8 mouse cellular contexts compared by ENCODE assay signal in the genomic region with DNA sequence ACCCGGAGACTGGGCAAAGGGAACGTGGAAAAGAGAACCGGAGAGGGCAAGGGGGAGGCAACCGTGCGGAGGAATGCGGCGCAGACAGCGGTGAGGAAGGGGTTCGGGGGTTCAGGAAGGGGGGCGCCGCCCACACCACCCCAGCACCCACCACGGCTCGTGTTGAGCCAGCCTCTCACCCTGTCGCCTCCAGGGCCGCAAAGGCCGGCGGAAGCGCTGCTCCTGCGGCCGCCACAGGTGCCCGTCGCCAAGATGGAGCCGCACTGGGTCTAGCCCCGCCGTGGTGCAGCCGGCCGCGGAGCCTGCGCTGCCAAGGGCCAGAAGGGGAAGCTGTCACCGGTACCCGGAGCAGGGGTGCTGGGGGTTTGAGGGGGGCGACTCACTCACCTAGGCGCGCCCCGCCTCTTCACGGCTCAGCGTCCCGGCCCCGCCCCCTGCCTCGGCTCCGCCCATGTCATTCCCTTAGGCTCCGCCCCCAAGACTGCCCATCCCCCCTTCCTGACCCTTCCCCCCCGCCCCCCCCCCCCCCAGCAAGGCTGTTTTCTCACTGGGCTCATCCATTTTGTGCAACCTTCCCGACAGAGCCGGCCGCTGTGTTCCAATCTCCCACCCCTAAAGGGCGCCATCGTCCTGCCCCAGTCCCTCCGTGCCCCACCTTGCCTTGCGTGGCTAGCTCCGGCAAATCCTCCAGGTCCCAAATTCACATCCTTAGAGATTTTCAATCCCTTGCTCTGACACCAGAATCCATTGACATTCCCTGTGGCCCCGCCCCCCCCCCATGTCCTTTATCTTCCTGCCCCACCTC. TPM values are rescaled to one million over a fixed set of nuclear protein-coding genes. Genes with fewer than 3 reads are reported as not detected.
A peak's percentile ranks its signal among the peaks of the same experiment; 100 is the strongest.
DNase-seq lines count a peak whose midpoint lies in the region; ATAC-seq and TF ChIP-seq lines count a peak whose summit lies in the region.

A gene (minus strand): TSS at position 423 of the 805 bp plus-strand sequence.

- no peak for TF ChIP-seq POLR2A in limb, embryonic 14.5 days (IDR thresholded peaks at IDR 0.05; ENCODE audit: borderline replicate concordance, extremely low read depth, insufficient read depth, insufficient read length)

- no peaks in the 10 kb centered on the region for H3K9me3 ChIP-seq in hindbrain, embryonic 11.5 days (ENCODE audit: control insufficient read depth, low read length)
- H3K9me3 ChIP-seq in limb, embryonic 14.5 days (ENCODE audit: control insufficient read depth, low read length) = no peaks in the 10 kb centered on the region
- H3K9me3 ChIP-seq in midbrain, embryonic 15.5 days = no peaks in the 10 kb centered on the region

- H3K27me3 ChIP-seq in hindbrain, embryonic 11.5 days (ENCODE audit: control insufficient read depth, insufficient read depth, low read length) = no peaks in the 10 kb centered on the region
- H3K27me3 ChIP-seq in limb, embryonic 14.5 days (ENCODE audit: control insufficient read depth, insufficient read depth, low read length) = no peaks in the 10 kb centered on the region; the same call in 1 of the 2 replicates
- peaks cover 5% of the 10 kb centered on the region; the same call in 1 of the 2 replicates for H3K27me3 ChIP-seq in midbrain, embryonic 15.5 days (replicated peaks)

- H3K27ac ChIP-seq in hindbrain, embryonic 11.5 days (ENCODE audit: low read depth, low read length) = no peak within 1 kb of the TSS
- no peak within 1 kb of the TSS for H3K27ac ChIP-seq in limb, embryonic 14.5 days (replicated peaks; ENCODE audit: low read depth, low read length)
- H3K27ac ChIP-seq in midbrain, embryonic 15.5 days = peak within 1 kb of the TSS; percentile 86

- H3K36me3 ChIP-seq in hindbrain, embryonic 11.5 days (ENCODE audit: control insufficient read depth, insufficient read depth, low read length) = no peaks in the 10 kb centered on the region
- H3K36me3 ChIP-seq in limb, embryonic 14.5 days (ENCODE audit: control insufficient read depth, insufficient read depth, low read length) = no peaks in the 10 kb centered on the region
- no peaks in the 10 kb centered on the region for H3K36me3 ChIP-seq in midbrain, embryonic 15.5 days (replicated peaks)

- peak within 1 kb of the TSS; percentile 70 for H3K4me3 ChIP-seq in hindbrain, embryonic 11.5 days (ENCODE audit: low read depth, low read length)
- H3K4me3 ChIP-seq in limb, embryonic 14.5 days (replicated peaks; ENCODE audit: low read length) = peak within 1 kb of the TSS; percentile 68
- H3K4me3 ChIP-seq in midbrain, embryonic 15.5 days = peak within 1 kb of the TSS; percentile 75

- peak within 1 kb of the TSS; percentile 62 for H3K9ac ChIP-seq in hindbrain, embryonic 11.5 days (ENCODE audit: low read depth, low read length)
- peak within 1 kb of the TSS; percentile 70 for H3K9ac ChIP-seq in limb, embryonic 14.5 days (ENCODE audit: low read depth, low read length, severe bottlenecking)
- peak within 1 kb of the TSS; percentile 71 for H3K9ac ChIP-seq in midbrain, embryonic 15.5 days

- peak within 1 kb of the TSS; percentile 94 for H3K4me2 ChIP-seq in hindbrain, embryonic 11.5 days (replicated peaks; ENCODE audit: low read depth, low read length)
- H3K4me2 ChIP-seq in limb, embryonic 14.5 days (replicated peaks; ENCODE audit: low read depth, low read length, severe bottlenecking) = peak within 1 kb of the TSS; percentile 95
- H3K4me2 ChIP-seq in midbrain, embryonic 15.5 days = peak within 1 kb of the TSS; percentile 62

- no peaks in the 10 kb centered on the region for H3K4me1 ChIP-seq in hindbrain, embryonic 11.5 days (replicated peaks; ENCODE audit: control insufficient read depth, insufficient read depth, low read length)
- H3K4me1 ChIP-seq in limb, embryonic 14.5 days (ENCODE audit: control insufficient read depth, insufficient read depth, low read length) = peaks cover 9% of the 10 kb centered on the region
- H3K4me1 ChIP-seq in midbrain, embryonic 15.5 days = peaks cover 18% of the 10 kb centered on the region

- ATAC-seq in hindbrain, embryonic 11.5 days (ENCODE audit: low FRiP score) = peak; percentile 72
- peak; percentile 47 for ATAC-seq in limb, embryonic 14.5 days (ENCODE audit: low FRiP score, low read depth)
- peak; percentile 83 for ATAC-seq in midbrain, embryonic 15.5 days (replicated peaks)

- DNase-seq in adrenal gland, adult 18-20 months (ENCODE audit: low spot score in 2 of 2) = peak; percentile 39 to 44
- no peak for DNase-seq in adrenal gland, adult 8-10 months
- peak; percentile 43 for DNase-seq in Muller cell, postnatal 12 days (ENCODE audit: inconsistent ontology term)
- peak; percentile 61 for DNase-seq in embryo, embryonic 11 days
- peak; percentile 65 for DNase-seq in hindbrain, embryonic 11.5 days (ENCODE audit: low spot score)
- DNase-seq in limb, embryonic 14.5 days (ENCODE audit: low spot score) = no peak
- peak; percentile 35 for DNase-seq in thymus, postnatal 14 days

- WGBS in hindbrain, embryonic 11.5 days = 4% methylated on average over 42 of the region's 52 CpGs
- WGBS in limb, embryonic 14.5 days = 6% methylated on average over 29 of the region's 52 CpGs
- 3% methylated on average over 36 of the region's 52 CpGs for WGBS in midbrain, embryonic 15.5 days

RNA-seq across cellular contexts. Expression of the gene that starts here (rescaled TPM):
- 1 to 10 TPM in 1 of 2 experiments, under 1 TPM in 1; 0.83 to 1.3 TPM for total RNA-seq in adrenal gland, adult 18-20 months (2021)
- 1 to 10 TPM; 3.6 to 7.1 (median 4.7) TPM for total RNA-seq in adrenal gland, adult 8-10 months (2022)
- 0.33 and 0.74 TPM in 2 replicates for polyA plus RNA-seq in hindbrain, embryonic 11.5 days (2014; fragmentation: Nextera tagmentation; extraction: Ambion mirVana)
- 1.2 and 3.4 TPM in 2 replicates for polyA plus RNA-seq in limb, embryonic 14.5 days (2012; rRNA removed)
- polyA plus RNA-seq in limb, embryonic 14.5 days (2014; fragmentation: Nextera tagmentation; extraction: Ambion mirVana) = 0.70 and 0.81 TPM in 2 replicates
- 9.2 and 9.7 TPM in 2 replicates for polyA plus RNA-seq in midbrain, embryonic 15.5 days (2015; fragmentation: Nextera tagmentation; extraction: Ambion mirVana)

Comparison
In these comparisons a context has a peak if more than half of its experiments do, and no peak if none do; other contexts are left out.
1. DNase-seq: peak in adrenal gland, adult 18-20 months (2 of 2), Muller cell, postnatal 12 days (single experiment), embryo, embryonic 11 days (single experiment) and thymus, postnatal 14 days (single experiment); none in adrenal gland, adult 8-10 months (single experiment) and limb, embryonic 14.5 days (single experiment).
2. Peak in DNase-seq, ATAC-seq, H3K4me3 ChIP-seq, H3K9ac ChIP-seq and H3K4me2 ChIP-seq in hindbrain, embryonic 11.5 days; RNA of the gene not detected or under 1 TPM.
3. Peak in every context shown above with its lines, with median percentiles within 50 percentile points of each other: ATAC-seq, H3K4me2 ChIP-seq, H3K4me3 ChIP-seq and H3K9ac ChIP-seq.